Mouse (Mus musculus) adrenal gland (tissue): ENCODE results near the gene Tlr9.

Experiments
- intact Hi-C: fragments of 180-260 bp; cut with DNase I; formaldehyde crosslinking; loops from one replicate; pipeline ENCODE4 v1.15.1; 2025

Gene Tlr9

GRCm38 (mm10) chr9:106231220-106231619, 8.8 kb downstream of the Tlr9 start:
- intact Hi-C loops, result no loop called here

- intact Hi-C loops, result no loop called here
Observed at GRCm38 (mm10) chr9:106231816-106232215, 9.4 kb downstream of the Tlr9 start.

GRCm38 (mm10) chr9:106232956-106233355, 10.6 kb downstream of the Tlr9 start:
- intact Hi-C loops, result no loop called here

- intact Hi-C loops, result no loop called here
Observed at GRCm38 (mm10) chr9:106233953-106234352, 11.6 kb downstream of the Tlr9 start.

- intact Hi-C loops, result loop anchor here (5.0 kb wide), 1 partner anchor 37 kb away; no protein-coding TSS in a partner anchor
Observed at GRCm38 (mm10) chr9:106235194-106235830, 12.9 kb downstream of the Tlr9 start.

- intact Hi-C loops, result loop anchor here (5.0 kb wide), 1 partner anchor 36 kb away; no protein-coding TSS in a partner anchor
Observed at GRCm38 (mm10) chr9:106236156-106236817, 13.9 kb downstream of the Tlr9 start.

GRCm38 (mm10) chr9:106236818-106237211, 14.4 kb downstream of the Tlr9 start:
- intact Hi-C loops, result loop anchor here (5.0 kb wide), 1 partner anchor 35 kb away; no protein-coding TSS in a partner anchor

GRCm38 (mm10) chr9:106237401-106237800, 15.0 kb downstream of the Tlr9 start:
- intact Hi-C loops, result loop anchor here (5.0 kb wide), 1 partner anchor 35 kb away; no protein-coding TSS in a partner anchor

GRCm38 (mm10) chr9:106237878-106238277, 15.5 kb downstream of the Tlr9 start:
- intact Hi-C loops, result loop anchor here (5.0 kb wide), 1 partner anchor 34 kb away; no protein-coding TSS in a partner anchor

GRCm38 (mm10) chr9:106241541-106242164, 19.3 kb downstream of the Tlr9 start:
- intact Hi-C loops, result no loop called here

- intact Hi-C loops, result no loop called here
Observed at GRCm38 (mm10) chr9:106242813-106243488, 20.6 kb downstream of the Tlr9 start.

- intact Hi-C loops, result no loop called here
Observed at GRCm38 (mm10) chr9:106249550-106249949, 27.2 kb downstream of the Tlr9 start.

GRCm38 (mm10) chr9:106250245-106250644, 27.8 kb downstream of the Tlr9 start:
- intact Hi-C loops, result no loop called here

GRCm38 (mm10) chr9:106251066-106251465, 28.7 kb downstream of the Tlr9 start:
- intact Hi-C loops, result no loop called here

- intact Hi-C loops, result no loop called here
Observed at GRCm38 (mm10) chr9:106254001-106254400, 31.6 kb downstream of the Tlr9 start.

- intact Hi-C loops, result no loop called here
Observed at GRCm38 (mm10) chr9:106258412-106258811, 36.0 kb downstream of the Tlr9 start.

- intact Hi-C loops, result no loop called here
Observed at GRCm38 (mm10) chr9:106258990-106259389, 36.6 kb downstream of the Tlr9 start.

GRCm38 (mm10) chr9:106261058-106261457, 38.7 kb downstream of the Tlr9 start:
- intact Hi-C loops, result no loop called here

GRCm38 (mm10) chr9:106261491-106261890, 39.1 kb downstream of the Tlr9 start:
- intact Hi-C loops, result no loop called here

- intact Hi-C loops, result no loop called here
Observed at GRCm38 (mm10) chr9:106262075-106262474, 39.7 kb downstream of the Tlr9 start.

- intact Hi-C loops, result no loop called here
Observed at GRCm38 (mm10) chr9:106263381-106263924, 41.1 kb downstream of the Tlr9 start.
